Mouse (Mus musculus): Measurements from ENCODE around the gene Gm48552. TPM values are rescaled to one million over a fixed set of nuclear protein-coding genes. Genes with fewer than 3 reads are reported as not detected.

Gene Gm48552
- polyA plus RNA-seq, 1 experiment from 2014 or later: 3.3 TPM

GRCm38 (mm10) chr10:81379809-81380378 is 8.9 kb upstream of the Gm48552 start:
- no peak overlapping the region for H3K4me3 ChIP-seq
- WGBS: 93% methylated on average over 6 of the region's 6 CpGs
- H3K9me3 ChIP-seq: no peaks in the 10 kb centered on the region
- ATAC-seq (replicated peaks): no peak
- no peak overlapping the region for H3K27ac ChIP-seq
- H3K27me3 ChIP-seq (replicated peaks): no peaks in the 10 kb centered on the region
- peaks cover 31% of the 10 kb centered on the region for H3K4me1 ChIP-seq
- no peak overlapping the region for H3K4me2 ChIP-seq
- H3K9ac ChIP-seq: no peak overlapping the region
- no peaks in the 10 kb centered on the region for H3K36me3 ChIP-seq (replicated peaks)

- H3K9me3 ChIP-seq: no peaks in the 10 kb centered on the region
- no peak overlapping the region for H3K4me3 ChIP-seq
- no peak overlapping the region for H3K27ac ChIP-seq
- peaks cover under 1% of the 10 kb centered on the region; the same call in 1 of the 2 replicates for H3K36me3 ChIP-seq (replicated peaks)
- peaks cover 26% of the 10 kb centered on the region for H3K4me1 ChIP-seq
- WGBS: 84% methylated on average over 5 of the region's 5 CpGs
- no peak for ATAC-seq (replicated peaks)
- no peak overlapping the region for H3K4me2 ChIP-seq
- H3K9ac ChIP-seq: no peak overlapping the region
- H3K27me3 ChIP-seq (replicated peaks): no peaks in the 10 kb centered on the region
Observed at GRCm38 (mm10) chr10:81382039-81382438, 6.8 kb upstream of the Gm48552 start.

DNA sequence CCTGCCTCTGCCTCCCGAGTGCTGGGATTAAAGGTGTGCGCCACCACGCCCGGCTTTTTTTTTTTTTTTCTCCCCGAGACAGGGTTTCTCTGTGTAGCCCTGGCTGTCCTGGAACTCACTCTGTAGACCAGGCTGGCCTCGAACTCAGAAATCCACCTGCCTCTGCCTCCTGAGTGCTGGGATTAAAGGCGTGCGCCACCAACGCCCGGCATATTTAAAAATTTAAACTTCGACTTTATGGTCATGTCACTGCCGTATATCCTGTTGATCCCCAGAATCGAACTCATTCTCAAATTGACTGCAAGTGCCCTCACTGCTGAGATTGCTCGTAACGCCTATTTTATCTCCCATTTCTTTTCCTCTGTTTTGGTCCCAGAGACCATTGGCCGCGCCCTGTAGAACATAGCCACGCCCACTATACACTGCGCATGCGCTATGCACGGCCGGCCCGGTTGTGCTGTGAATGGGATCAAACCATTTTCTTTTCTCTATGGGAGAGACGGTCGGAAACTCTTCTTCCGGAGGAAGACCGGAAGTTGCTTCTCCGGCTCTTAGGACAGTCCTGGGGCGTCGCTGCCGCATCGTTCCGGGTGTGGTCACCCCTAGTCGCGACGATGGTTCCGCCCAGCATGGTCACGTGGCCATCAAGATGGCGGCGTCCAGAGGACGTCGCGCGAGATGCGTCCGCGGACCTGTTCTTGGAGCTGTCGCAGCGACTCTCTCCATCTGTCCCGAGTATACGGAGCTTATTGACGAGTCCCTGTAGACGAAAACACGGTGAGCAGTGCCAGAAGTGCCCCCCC is 4.8 kb upstream of the Gm48552 start, which contains the start of the genes Dohh and Gm48551:
Dohh (plus strand) TSS at position 627 of the 803 bp plus-strand sequence.
Gm48551 (plus strand) TSS at position 665 of the 803 bp plus-strand sequence.
- Histone ChIP-seq H3K9me3 (no peaks in the 10 kb centered on the region), H3K9ac (peak within 1 kb of the TSS; percentile 71), H3K27me3 (replicated peaks) (no peaks in the 10 kb centered on the region), H3K4me3 (peak within 1 kb of the TSS; percentile 81), H3K27ac (peak within 1 kb of the TSS; percentile 81), H3K4me1 (peaks cover 18% of the 10 kb centered on the region), H3K36me3 (replicated peaks) (peaks cover 10% of the 10 kb centered on the region; the same call in 1 of the 2 replicates), H3K4me2 (peak within 1 kb of the TSS; percentile 77)
- WGBS: 7% methylated on average over 54 of the region's 54 CpGs
- ATAC-seq (replicated peaks): peak; percentile 94

DNA sequence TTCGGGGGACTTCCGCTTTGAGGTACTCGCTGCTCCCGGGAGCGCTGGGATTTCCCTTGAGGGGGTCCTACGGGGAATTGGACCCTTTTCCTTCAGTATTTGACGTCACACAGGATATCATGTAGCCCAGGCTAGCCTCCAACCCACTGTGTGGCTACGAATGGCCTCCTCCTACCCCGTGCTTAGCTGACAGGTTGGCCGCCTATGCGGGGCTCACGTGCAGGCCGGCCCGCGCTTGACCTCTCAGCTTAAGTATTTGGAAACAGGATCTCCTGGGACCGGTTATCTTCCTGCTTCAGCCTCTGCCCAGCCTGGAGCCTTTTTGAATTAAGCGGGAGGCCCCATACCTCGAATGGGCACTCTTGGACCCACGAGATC is 4.2 kb upstream of the Gm48552 start:
- peak overlapping the region; percentile 71 for H3K9ac ChIP-seq
- no peaks in the 10 kb centered on the region for H3K9me3 ChIP-seq
- peaks cover 10% of the 10 kb centered on the region; the same call in 1 of the 2 replicates for H3K36me3 ChIP-seq (replicated peaks)
- no peaks in the 10 kb centered on the region for H3K27me3 ChIP-seq (replicated peaks)
- H3K4me1 ChIP-seq: peaks cover 17% of the 10 kb centered on the region
- H3K27ac ChIP-seq: peak overlapping the region; percentile 81
- H3K4me2 ChIP-seq: peak overlapping the region; percentile 77
- under 1% methylated on average over 19 of the region's 19 CpGs for WGBS
- ATAC-seq (replicated peaks): peak; percentile 45
- H3K4me3 ChIP-seq: peak overlapping the region; percentile 81

GRCm38 (mm10) chr10:81385603-81386306 is 3.0 kb upstream of the Gm48552 start:
- WGBS: 80% methylated on average over 22 of the region's 22 CpGs
- H3K27ac ChIP-seq: no peak overlapping the region
- H3K36me3 ChIP-seq (replicated peaks): peaks cover 10% of the 10 kb centered on the region; the same call in 1 of the 2 replicates
- ATAC-seq (replicated peaks): no peak
- H3K27me3 ChIP-seq (replicated peaks): no peaks in the 10 kb centered on the region
- peak overlapping the region; percentile 77 for H3K4me2 ChIP-seq
- peaks cover 18% of the 10 kb centered on the region for H3K4me1 ChIP-seq
- no peak overlapping the region for H3K9ac ChIP-seq
- H3K4me3 ChIP-seq: peak overlapping the region; percentile 81; the same call in 1 of the 2 replicates
- H3K9me3 ChIP-seq: no peaks in the 10 kb centered on the region

DNA sequence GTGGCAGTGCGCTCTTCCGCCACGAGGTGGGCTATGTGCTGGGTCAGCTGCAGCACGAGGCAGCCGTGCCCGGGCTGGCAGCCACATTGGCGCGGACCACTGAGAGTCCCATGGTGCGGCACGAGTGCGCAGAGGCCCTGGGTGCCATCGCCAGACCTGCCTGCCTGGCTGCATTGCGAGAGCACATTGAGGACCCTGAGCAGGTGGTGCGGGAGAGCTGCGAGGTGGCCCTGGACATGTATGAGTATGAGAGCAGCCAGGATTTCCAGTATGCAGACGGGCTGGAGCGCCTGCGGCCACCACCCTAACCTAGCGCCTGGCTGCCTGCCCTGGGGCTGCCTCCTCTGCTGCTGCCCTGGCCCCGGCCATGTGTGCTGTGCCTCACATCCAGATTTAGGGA is 1.1 kb upstream of the Gm48552 start:
- peaks cover 18% of the 10 kb centered on the region for H3K4me1 ChIP-seq
- no peaks in the 10 kb centered on the region for H3K27me3 ChIP-seq (replicated peaks)
- no peak overlapping the region for H3K27ac ChIP-seq
- no peaks in the 10 kb centered on the region for H3K9me3 ChIP-seq
- no peak overlapping the region for H3K4me2 ChIP-seq
- WGBS: 94% methylated on average over 20 of the region's 20 CpGs
- H3K36me3 ChIP-seq (replicated peaks): peaks cover 10% of the 10 kb centered on the region; the same call in 1 of the 2 replicates
- H3K4me3 ChIP-seq: no peak overlapping the region
- ATAC-seq (replicated peaks): no peak
- no peak overlapping the region for H3K9ac ChIP-seq

GRCm38 (mm10) chr10:81389373-81389772 is 568 bp downstream of the Gm48552 start:
- Histone ChIP-seq H3K27me3 (replicated peaks) (no peaks in the 10 kb centered on the region), H3K4me3 (no peak overlapping the region), H3K9me3 (no peaks in the 10 kb centered on the region), H3K4me1 (peaks cover 28% of the 10 kb centered on the region), H3K4me2 (no peak overlapping the region), H3K36me3 (replicated peaks) (peaks cover 10% of the 10 kb centered on the region; the same call in 1 of the 2 replicates), H3K27ac (no peak overlapping the region), H3K9ac (no peak overlapping the region)
- 45% methylated on average over 3 of the region's 3 CpGs for WGBS
- ATAC-seq (replicated peaks): no peak

DNA sequence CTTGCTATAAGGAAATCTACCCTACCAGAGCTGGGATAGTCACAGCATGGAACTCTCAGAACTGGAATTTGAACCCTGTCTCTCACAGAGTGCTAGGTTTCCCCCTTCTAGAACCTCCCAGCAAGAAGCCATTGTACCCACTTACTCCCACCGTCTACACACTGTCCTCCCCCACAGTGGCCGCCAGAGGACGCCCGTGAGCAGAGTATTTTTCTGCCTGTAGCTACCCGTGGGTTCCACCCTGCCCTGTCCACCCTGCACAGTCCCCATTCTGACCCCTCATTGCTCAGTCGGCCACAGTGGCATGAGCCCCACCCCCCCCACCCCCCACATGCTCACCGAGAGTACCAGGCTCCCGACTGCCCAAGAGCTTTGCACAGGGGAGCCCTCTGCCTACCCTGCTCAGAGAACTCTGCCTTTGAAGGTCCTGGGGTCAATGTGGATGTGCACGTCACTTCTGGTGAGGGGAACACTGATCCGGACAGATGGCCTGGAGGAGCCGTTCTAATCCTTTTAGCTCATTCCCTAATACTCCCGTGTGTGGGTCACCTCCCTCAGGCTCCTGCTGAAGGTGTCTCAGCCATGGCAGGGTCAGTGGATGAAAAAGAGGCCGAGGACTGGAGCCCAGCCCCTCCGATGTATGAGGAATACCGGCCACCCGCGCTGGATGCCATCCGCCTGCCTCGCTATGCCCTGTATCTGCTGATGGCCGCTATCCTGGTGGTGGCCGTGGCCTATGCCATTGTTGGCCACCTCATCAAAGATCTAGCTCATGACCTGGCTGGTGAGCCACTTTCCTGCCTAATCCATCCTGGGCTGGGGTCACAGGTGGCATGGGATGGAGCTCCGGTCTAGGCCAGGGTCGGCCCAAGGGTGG is 1.2 kb downstream of the Gm48552 start:
- peaks cover 26% of the 10 kb centered on the region for H3K4me1 ChIP-seq
- no peak overlapping the region for H3K9ac ChIP-seq
- no peak overlapping the region for H3K4me2 ChIP-seq
- peak; percentile 27; the same call in 1 of the 2 replicates for ATAC-seq (replicated peaks)
- H3K27ac ChIP-seq: no peak overlapping the region
- peaks cover 10% of the 10 kb centered on the region; the same call in 1 of the 2 replicates for H3K36me3 ChIP-seq (replicated peaks)
- no peaks in the 10 kb centered on the region for H3K27me3 ChIP-seq (replicated peaks)
- H3K4me3 ChIP-seq: no peak overlapping the region
- 55% methylated on average over 23 of the region's 23 CpGs for WGBS
- H3K9me3 ChIP-seq: no peaks in the 10 kb centered on the region

DNA sequence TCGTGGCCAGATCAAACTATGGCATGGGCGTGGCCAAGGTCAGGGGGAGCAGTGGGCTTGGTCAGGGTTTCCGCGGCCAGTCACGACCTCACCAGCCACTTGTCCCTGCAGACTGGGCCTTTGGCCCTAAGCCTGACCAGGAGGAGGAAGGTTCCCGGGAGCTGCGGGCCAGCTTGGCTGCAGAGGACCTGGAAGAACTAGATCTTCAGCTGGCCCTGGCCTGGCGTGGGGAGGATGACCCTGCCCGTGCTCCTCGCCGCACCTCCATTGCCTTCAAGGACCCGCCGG is 1.8 kb downstream of the Gm48552 start:
- 93% methylated on average over 13 of the region's 13 CpGs for WGBS
- Histone ChIP-seq H3K36me3 (replicated peaks) (peaks cover 10% of the 10 kb centered on the region; the same call in 1 of the 2 replicates), H3K4me1 (peaks cover 20% of the 10 kb centered on the region), H3K27me3 (replicated peaks) (no peaks in the 10 kb centered on the region), H3K4me2 (no peak overlapping the region), H3K4me3 (no peak overlapping the region), H3K9me3 (no peaks in the 10 kb centered on the region), H3K9ac (no peak overlapping the region), H3K27ac (no peak overlapping the region)
- no peak for ATAC-seq (replicated peaks)

DNA sequence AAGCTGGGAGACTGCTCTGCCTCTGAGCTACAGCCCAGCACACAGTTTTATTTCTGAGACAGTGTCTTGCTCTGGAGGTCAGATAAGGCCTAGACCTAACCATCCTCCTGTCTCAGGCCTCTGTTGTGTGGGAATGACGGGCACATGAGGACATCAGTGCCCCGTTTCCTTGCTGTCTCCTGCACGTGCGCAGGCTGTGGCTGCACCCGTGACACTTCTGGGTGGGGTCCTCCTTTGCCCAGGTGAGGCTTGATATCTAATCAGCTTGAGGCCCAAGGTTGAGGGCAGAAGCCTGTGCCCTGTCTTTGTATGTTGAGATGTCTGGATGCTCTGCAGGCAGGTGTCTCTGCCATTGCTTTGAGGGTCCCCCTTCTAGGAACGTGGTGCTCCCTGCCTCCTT is 3.5 kb downstream of the Gm48552 start:
- Histone ChIP-seq H3K9me3 (no peaks in the 10 kb centered on the region), H3K36me3 (replicated peaks) (peaks cover 8% of the 10 kb centered on the region; the same call in 1 of the 2 replicates), H3K4me2 (no peak overlapping the region), H3K27me3 (replicated peaks) (no peaks in the 10 kb centered on the region), H3K27ac (no peak overlapping the region), H3K9ac (no peak overlapping the region), H3K4me1 (peaks cover 23% of the 10 kb centered on the region), H3K4me3 (no peak overlapping the region)
- no peak for ATAC-seq (replicated peaks)
- WGBS: 86% methylated on average over 6 of the region's 6 CpGs

GRCm38 (mm10) chr10:81392781-81393185 is 4.0 kb downstream of the Gm48552 start, which contains the start of gene Smim24:
TSS of gene Smim24 (plus strand) at chr10:81393051.
- H3K9ac ChIP-seq: no peak within 1 kb of the TSS
- H3K27me3 ChIP-seq (replicated peaks): no peaks in the 10 kb centered on the region
- H3K4me2 ChIP-seq: peak within 1 kb of the TSS; percentile 36
- H3K36me3 ChIP-seq (replicated peaks): peaks cover 3% of the 10 kb centered on the region; the same call in 1 of the 2 replicates
- 64% methylated on average over 14 of the region's 14 CpGs for WGBS
- H3K4me1 ChIP-seq: peaks cover 23% of the 10 kb centered on the region
- ATAC-seq (replicated peaks): no peak
- H3K9me3 ChIP-seq: no peaks in the 10 kb centered on the region
- peak within 1 kb of the TSS; percentile 15; the same call in 1 of the 2 replicates for H3K4me3 ChIP-seq
- no peak within 1 kb of the TSS for H3K27ac ChIP-seq
